In genomic region chr13:101216897-101217480, GRCm38 (mm10) we compare ENCODE assay signal across 14 mouse cellular contexts.
DNase-seq lines count a peak whose midpoint lies in the region; ATAC-seq and TF ChIP-seq lines count a peak whose summit lies in the region.
"Had no signal": no experiment of that assay in that cellular context is flagged by ENCODE, and none has a peak within 500 bp of the region (broad histone marks: within the 10 kb centered on the region; RNA-seq: fewer than 3 reads in every experiment).

No protein-coding gene starts in this region.

- no peak overlapping the region for H3K4me2 ChIP-seq in kidney, embryonic 15.5 days
- no peak overlapping the region for H3K4me2 ChIP-seq in stomach, postnatal 0 days (replicated peaks; ENCODE audit: low read depth)

- H3K4me1 ChIP-seq in kidney, embryonic 15.5 days, result peaks cover 42% of the 10 kb centered on the region
- peaks cover 2% of the 10 kb centered on the region; the same call in 1 of the 2 replicates for H3K4me1 ChIP-seq in stomach, postnatal 0 days (replicated peaks; ENCODE audit: control insufficient read depth, insufficient read depth)

- no peaks in the 10 kb centered on the region for H3K36me3 ChIP-seq in kidney, embryonic 15.5 days
- H3K36me3 ChIP-seq in stomach, postnatal 0 days (ENCODE audit: control insufficient read depth, insufficient read depth, low read length), result no peaks in the 10 kb centered on the region
- H3K36me3 ChIP-seq: heart, embryonic 10.5 days; hindbrain, embryonic 10.5 days had no signal

- WGBS in kidney, embryonic 15.5 days, result 59% methylated on average over 8 of the region's 8 CpGs
- 38% methylated on average over 8 of the region's 8 CpGs for WGBS in stomach, postnatal 0 days

- H3K9me3 ChIP-seq in kidney, embryonic 15.5 days (replicated peaks), result no peaks in the 10 kb centered on the region
- H3K9me3 ChIP-seq in stomach, postnatal 0 days (ENCODE audit: control insufficient read depth, low read length), result no peaks in the 10 kb centered on the region
- H3K9me3 ChIP-seq: heart, embryonic 10.5 days; hindbrain, embryonic 10.5 days had no signal

- no peak overlapping the region for H3K4me3 ChIP-seq in kidney, embryonic 15.5 days (replicated peaks)
- no peak overlapping the region for H3K4me3 ChIP-seq in stomach, postnatal 0 days (ENCODE audit: low read depth, low read length)
- H3K4me3 ChIP-seq: erythroblast, embryonic 14.5 days; heart, embryonic 10.5 days; hindbrain, embryonic 10.5 days had no signal

- no peak for TF ChIP-seq CTCF in stomach, postnatal 0 days (IDR thresholded peaks at IDR 0.05; ENCODE audit: low read depth)

- peak; percentile 49 for TF ChIP-seq EP300 in stomach, postnatal 0 days (optimal IDR thresholded peaks at IDR 0.05)

- H3K27ac ChIP-seq in kidney, embryonic 15.5 days, result peak overlapping the region; percentile 55
- H3K27ac ChIP-seq in stomach, postnatal 0 days (replicated peaks), result peak overlapping the region; percentile 74
- H3K27ac ChIP-seq: heart, embryonic 10.5 days; hindbrain, embryonic 10.5 days; macrophage had no signal

- DNase-seq in cerebellum, postnatal 10 days, result peak; percentile 35 to 36
- no peak for DNase-seq in cerebellum, postnatal 4 days (ENCODE audit: low spot score in 2 of 2)
- DNase-seq in kidney, adult 18-20 months, result no peak
- peak; percentile 30 for DNase-seq in retina, postnatal 1 day
- DNase-seq in retina, embryonic 14.5 days (ENCODE audit: low spot score), result no peak
- DNase-seq in stomach, postnatal 0 days (ENCODE audit: low spot score), result peak; percentile 38
- DNase-seq in B cell, adult 2 months, result no peak
- DNase-seq: cerebellum, adult 9-10 months; thymus, adult 18-20 months had no signal

- ATAC-seq in kidney, embryonic 15.5 days (replicated peaks; ENCODE audit: low FRiP score), result no peak
- ATAC-seq in stomach, postnatal 0 days (ENCODE audit: low FRiP score, low TSS enrichment), result 0 out of 2 replicates have a peak, but pooled peaks have one; percentile 56

- no peaks in the 10 kb centered on the region for H3K27me3 ChIP-seq in kidney, embryonic 15.5 days
- H3K27me3 ChIP-seq in stomach, postnatal 0 days (ENCODE audit: control insufficient read depth, insufficient read depth, low read length), result no peaks in the 10 kb centered on the region

- H3K9ac ChIP-seq in kidney, embryonic 15.5 days, result no peak overlapping the region
- no peak overlapping the region for H3K9ac ChIP-seq in stomach, postnatal 0 days (ENCODE audit: low read length)

Comparison
In these comparisons a context has a peak if more than half of its experiments do, and no peak if none do; other contexts are left out.
1. DNase-seq: peak in cerebellum, postnatal 10 days (2 of 2), retina, postnatal 1 day (single experiment) and stomach, postnatal 0 days (single experiment); none in cerebellum, postnatal 4 days (0 of 2), kidney, adult 18-20 months (single experiment), retina, embryonic 14.5 days (single experiment) and B cell, adult 2 months (0 of 2).